Mouse (Mus musculus) cerebellum, postnatal 4 days (tissue): ENCODE results near the gene Smg6.

Source experiments
- DNase-seq, 2 experiments: peaks; one replicate each; pipeline ENCODE4 v3.0.0; 2022; ENCODE audit warnings: low spot score in 2 of 2, mixed read lengths in 1 of 2

The Smg6 gene

DNA sequence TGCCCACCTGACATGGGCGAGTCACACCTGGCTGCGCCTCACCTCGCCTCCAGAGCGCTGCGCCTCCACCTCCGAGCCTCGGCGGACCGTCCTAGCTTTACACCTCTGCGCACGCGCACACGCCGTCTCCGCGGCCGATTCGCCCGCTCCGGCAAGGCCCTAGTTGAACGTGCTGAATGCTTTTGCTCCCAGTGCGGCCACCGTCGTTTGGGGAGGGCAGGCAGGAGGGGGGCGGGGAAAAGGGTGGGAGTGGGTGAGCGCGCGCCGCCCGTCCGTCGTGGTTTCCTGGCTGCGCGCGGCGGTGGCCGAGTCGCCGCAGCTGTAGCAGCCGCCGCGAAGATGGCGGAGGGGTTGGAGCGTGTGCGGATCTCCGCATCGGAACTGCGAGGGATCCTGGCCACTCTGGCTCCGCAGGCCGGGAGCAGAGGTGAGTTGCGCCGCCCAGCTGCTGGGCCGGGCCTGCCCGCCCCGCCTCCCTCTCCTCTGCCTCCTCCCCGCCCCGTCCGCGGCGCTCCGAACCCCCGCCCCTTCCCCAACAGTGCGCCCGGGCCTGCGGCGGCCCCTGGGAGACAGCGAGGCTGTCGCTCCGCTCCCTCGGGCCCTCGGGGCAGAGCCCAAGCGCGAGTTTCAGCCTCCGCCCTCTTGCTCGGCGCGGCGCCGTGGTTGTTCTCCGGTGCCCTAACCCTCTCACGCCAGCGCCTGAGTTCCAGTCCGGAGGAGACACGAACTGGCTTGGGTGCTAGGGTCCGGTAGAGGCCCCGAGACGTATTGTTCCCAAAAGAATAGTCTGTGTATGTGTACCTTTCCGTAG is at the start of gene Smg6, which contains the start of gene Srr:
Gene Smg6, plus strand, starts transcription at position 247 of the 811 bp plus-strand sequence.
Gene Srr, minus strand, starts transcription at position 372 of the 811 bp plus-strand sequence.
- peak; percentile 83 to 94 for DNase-seq

DNA sequence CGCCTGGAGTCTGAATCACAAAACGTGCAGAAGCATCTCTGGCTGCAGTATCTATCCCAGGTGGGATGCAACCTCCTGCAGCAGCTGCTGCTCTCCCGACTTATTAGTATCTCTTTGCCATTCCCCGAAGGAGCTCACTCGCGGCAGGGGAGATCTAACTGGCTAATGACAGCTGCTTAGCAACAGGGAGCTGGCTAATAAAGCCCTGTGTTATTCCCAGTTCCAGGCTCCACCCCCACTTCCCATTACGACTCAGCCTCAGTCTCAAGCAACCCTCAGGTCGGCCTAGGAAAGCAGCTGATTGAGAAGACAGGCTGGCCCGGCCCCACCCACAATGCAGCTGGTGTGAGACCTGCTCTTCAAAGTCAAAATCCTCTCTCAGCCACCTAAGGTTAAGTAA is 48.8 kb upstream of the Smg6 start:
- peak in 1 of 2 experiments; percentile 66 for DNase-seq

DNA sequence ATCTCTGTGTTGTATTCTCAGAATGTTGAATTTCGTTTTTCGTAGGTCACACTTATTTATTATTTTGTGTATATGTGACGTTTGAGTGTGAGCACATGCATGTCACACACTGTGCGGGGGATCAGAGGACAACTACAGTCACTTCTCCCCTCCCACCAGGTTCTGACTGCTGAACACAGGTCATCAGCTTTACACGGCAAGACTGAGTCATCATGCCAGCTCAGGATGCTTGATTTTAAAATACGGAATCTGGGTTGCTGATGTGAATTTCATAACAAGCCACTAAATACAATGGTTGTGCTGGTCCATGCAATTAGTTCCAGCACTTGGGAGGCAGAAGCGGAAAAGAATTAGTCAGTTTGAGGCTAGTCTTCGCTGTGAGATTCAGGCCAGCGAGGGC is 44.6 kb upstream of the Smg6 start:
- DNase-seq, result no peak

DNA sequence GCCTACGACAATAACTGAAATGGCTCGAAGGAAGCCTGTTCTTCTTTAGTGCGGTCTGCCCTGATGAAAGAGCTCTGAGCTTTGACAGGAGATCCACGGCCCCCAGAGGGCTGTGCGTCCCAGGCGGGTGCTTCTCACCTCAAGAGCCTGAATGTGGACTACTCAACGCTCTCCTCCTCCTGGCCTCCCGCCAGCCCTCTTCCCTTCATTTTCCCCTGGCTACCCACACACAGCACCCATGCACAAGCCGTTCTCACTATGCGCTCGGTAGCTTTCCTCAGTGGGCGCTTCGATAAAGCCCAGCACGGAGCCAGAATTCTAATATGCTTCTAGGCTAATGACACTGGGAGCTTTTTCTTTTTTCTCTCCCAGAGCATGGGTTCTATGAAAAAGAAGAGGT is 43.6 kb upstream of the Smg6 start:
- no peak for DNase-seq

DNA sequence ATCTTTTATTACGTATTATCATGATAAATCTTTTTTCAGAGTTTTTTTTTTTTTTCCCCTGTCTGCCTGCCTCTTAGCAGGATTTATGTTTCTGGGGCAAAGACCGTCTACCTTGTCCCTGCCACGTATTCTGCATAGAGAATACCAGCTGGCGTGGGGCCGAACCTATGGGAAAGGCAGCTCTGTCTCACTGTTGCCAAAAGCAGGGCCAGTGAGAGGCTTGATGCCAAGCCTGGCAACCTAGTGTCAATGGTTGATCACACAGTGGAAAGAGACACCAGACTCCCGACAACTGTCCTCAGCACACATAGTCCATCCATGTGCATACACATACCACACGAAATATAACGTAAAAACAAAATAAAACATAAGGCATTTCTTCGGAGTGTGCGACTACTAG is 42.5 kb upstream of the Smg6 start:
- peak in 1 of 2 experiments; percentile 71 for DNase-seq

DNA sequence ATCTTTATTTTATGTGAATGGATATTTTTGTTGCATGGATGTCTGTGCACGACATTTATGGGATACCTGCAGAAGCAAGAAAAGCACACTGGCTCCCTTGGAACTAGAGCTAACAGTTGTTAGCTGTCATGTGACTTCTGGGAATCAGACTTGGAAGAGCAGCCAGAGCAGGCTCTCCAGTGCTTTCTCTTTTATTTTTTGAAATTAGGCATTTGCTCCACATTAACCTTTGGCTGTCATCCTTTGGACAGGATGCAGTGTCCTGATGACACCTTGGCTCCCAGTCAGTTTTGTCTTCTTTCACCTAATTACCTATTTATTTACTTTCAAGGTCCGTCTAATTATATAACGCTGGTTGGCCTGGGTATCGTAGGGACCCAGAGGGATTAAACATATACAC is 31.0 kb upstream of the Smg6 start:
- no peak for DNase-seq

DNA sequence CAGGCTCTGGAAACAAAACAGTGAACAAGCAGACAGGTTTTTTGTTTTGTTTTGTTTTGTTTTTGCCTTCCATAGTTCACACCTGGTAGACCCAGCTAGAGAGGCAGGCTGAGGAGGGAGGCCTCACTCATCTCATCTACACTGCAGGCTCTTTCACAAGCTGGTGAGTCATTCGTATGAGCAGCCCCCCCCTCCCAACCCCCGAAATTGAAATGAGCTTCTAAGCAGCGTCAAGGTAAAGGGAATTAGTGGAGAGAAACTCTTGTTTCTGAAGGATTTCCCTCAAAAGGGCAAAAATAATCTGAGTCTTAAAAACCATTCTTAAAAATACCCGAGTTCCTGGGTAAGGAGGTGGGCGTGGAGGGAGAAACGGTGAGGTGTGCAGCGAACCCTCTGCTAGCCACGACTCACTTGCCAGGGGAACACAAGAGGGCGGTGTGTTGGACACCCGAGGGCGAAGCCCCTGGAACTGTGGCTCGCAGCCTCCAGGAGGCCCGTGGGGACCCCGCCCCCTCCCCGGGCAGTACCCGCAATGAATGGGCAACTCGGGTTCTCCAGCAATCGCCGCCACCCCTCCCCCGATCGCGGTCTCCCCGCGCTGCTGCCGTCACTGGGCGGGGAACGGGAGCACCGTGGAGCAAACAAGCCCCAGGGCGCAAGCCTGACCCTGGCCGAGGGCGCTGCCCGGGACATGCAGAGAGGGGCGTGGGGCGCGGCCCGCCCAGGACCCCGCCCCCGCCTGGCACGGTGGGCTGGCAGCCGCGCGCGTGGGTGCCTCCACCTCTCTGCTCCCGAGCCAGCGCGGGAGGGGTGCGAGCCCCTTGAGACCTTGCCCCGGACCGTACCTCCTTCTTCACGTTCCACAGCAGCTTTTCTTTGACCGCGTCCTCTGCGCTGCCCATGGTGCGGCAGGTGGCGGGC is 29.4 kb upstream of the Smg6 start:
- DNase-seq, result peak; percentile 40 to 54

DNA sequence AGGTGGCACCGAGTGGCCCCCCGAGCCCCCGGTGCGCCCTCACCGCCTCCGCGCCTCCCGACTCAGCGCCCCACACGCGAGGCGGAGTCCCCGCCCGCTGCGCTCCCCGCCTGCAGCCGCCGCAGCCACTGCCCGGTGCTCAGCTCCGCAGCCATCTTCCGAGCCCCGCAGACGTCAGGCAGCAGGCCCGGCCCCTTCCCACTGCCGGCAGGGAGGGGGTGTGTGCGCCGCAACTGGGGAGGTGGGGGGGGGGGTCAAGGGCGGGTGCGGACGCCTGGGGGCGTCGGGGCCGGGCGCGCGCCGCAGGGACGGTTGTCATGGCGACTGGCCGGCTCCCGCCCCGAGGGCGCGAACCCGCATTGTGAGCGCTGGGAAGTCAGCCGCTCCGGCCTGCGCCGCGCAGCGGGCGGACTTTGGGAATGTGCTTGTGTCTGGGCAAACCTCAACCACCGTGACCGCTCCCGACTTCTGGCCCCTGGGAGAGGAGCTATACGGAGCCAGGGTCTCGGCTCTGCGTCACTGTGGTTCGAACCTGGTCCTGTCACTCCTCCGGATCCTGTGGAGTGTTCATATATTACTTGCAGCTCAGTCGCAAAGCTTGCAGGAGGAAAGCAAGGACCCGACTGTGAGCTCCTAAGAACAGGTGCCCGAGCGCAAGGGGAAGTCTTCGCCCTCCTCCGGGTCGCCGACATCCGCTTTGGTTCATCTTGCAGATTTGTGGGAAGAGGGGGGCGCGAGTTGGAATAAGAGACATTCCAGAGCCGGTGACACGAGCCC is 28.5 kb upstream of the Smg6 start, which contains the start of gene Sgsm2:
Gene Sgsm2, minus strand, starts transcription at position 160 of the 777 bp plus-strand sequence.
- peak; percentile 41 to 67 for DNase-seq

DNA sequence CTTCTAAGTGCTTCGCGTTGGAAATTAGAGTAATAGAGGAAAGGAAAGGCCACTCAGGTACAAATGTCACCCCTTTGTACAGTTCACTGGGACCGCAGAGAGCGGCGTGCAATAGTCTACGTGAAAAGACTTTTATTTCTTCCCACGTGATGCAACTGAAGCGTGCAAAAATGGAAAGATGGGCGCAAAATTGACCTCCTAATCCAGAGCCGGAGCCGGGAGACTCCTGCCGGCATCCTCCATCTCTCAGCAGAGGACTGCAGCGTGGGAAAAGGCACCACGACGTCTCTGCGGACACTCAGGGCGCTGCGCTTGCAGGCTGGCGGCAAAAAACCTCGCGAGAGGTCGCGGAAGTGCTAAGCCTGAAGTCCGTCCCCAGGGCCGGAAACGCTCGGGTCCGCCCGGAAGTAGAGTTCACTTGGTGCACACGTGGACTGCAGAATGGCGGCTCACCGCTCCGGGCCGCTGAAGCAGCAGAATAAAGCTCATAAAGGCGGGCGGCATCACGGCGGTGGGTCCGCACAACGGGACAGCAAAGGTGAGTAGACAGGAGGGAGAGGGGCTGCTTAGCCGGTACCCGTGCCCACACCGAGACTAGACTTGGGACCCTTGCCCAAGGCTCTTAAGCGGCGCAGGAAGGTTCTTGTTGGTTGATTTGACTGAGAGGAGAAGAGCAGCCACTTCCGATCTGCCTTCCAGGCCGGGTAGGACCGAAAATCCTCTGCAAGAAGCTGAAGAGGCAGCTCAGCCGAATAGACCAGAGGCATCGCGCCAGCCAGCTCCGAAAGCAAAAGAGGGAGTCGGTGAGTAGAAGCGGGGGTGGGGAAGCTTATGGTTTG is 27.7 kb upstream of the Smg6 start, which contains the start of gene Tsr1:
Gene Tsr1, plus strand, starts transcription at position 394 of the 839 bp plus-strand sequence.
- peak; percentile 83 to 87 for DNase-seq

DNA sequence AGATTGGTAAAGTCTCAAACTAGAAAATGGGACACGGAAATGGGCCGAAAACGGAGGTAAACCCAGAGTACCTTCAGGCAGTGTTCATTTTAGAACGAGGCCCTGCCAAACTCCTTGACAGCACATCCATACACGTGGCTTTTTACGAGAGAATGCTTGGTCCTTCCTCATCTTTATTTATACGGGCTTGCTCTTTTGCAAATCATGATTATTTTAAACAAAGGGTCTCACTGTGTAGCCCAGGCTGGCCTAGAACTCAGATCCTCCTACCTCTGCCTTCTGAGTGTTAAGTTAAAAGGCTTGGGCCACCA is 27.2 kb upstream of the Smg6 start:
- no peak for DNase-seq

DNA sequence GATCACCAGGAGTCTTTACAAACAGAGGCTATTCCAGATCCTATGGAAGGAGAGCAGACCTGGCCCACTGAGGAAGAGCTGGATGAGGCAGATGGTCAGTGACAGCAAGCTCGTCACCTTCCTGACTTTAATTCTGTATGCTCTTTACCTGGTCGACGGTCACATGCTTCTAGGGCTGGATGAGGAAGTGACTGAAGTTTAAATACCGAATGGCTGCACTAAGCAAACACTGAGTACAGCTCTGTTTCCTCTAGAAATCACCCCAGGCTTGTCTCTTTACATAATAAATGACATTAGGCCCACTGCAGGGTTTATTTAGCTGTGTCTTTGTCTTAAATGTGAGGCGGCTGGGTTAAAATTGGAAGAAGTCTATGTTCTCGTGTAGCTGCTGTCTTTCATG is 24.1 kb upstream of the Smg6 start:
- no peak for DNase-seq

DNA sequence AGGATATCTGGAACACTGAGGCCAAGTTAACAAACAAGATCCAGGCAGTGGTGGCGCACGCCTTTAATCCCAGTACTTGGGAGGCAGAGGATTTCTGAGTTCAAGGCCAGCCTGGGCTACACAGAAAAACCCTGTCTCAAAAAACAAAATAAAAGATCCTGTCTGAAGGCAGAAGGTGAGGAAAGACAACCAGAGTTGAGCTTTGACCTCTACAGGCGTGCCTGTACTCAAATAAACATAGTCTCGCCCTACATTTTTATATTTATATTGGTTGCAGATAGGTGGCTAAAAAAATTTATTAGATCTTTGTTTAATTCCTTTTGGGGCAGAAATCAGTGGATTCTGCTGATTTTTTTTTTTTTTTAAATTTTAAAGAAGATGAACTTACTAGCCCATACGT is 23.2 kb upstream of the Smg6 start:
- no peak for DNase-seq

DNA sequence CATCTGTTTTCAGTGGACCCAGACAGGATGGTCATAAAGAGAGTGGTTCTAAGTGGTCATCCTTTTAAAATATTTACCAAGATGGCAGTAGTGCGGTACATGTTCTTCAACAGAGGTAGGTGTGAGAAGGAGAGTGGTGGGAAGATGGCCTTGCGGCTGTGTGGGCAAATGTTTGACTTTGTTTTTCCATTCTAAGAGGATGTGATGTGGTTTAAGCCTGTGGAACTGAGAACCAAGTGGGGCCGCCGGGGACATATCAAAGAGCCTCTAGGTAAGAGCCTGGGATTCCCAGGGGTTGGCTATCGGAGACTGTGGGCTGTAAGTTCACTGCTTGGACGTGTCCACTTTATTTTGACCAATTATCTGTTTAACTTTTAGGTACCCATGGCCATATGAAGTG is 17.8 kb upstream of the Smg6 start:
- no peak for DNase-seq

DNA sequence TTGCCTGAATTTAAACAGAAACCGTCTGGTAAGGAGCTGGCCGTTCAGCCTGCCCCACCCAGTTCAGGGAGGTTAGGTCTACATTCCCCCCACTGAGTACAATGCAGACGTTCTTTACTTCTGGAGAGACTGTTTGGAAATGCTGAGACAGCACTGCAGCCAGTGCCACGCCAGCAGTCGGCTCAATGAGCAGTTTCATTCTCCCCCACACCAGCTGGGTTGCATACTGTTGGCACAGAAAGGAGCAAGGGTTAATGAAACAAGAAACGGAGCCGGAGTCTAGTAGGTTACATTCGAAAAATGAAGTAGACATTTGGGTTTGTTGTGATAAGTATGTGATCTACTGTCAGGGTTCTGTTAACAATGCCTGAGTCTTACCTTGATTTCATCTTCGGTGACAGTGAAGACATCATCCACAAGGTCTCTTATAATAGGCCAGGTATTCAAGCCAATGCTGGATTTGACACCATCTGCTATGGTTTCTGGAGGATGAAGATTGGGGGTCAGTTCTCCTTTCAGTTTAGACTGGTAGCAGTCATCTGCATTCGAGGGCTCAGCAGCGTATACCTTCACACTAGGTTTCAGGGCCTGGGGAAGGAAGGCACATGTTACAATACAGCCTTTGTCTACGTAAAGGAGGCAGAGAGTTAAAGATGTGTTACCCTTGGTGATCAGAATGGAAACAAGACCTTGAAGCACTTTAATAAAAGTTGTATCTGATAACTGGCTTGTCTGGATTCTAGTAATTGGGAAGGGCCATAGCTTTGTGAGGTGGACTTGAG is 16.8 kb upstream of the Smg6 start:
- DNase-seq, result peak in 1 of 2 experiments; percentile 13

DNA sequence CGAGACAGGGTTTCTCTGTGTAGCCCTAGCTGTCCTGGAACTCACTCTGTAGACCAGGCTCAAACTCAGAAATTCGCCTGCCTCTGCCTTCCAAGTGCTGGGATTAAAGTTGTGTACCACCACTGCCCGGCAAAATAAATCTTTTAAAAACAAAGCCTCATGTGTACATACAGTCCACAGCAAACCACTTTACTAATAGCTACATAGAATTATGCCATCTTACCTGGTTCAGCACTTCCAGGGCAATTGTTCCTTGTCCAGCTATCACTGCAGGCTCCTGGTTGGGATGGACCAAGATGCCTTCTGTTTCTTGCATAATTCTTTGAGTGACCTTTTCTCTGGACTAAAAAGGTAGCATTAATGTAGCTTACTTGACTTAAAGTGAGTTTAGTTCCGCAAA is 15.6 kb upstream of the Smg6 start:
- DNase-seq, result no peak

DNA sequence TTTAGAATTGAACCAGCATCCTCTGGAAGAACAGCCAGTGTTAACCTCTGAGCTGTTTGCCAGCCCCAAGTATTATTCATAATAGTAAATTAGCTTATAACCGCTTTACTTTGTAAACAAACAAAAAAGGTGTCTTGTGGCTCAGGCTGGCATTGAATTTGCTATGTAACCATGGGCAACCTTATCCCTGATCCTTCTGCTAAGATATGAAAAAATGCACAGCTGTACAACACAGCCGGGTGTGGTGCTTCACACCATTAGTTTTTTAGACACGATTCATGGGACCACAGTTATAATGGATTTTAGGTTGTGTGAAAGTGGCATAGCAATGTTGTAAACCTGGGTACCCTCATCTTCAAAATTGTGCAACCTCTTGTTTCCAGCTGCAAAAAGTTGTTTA is 13.1 kb upstream of the Smg6 start:
- no peak for DNase-seq

DNA sequence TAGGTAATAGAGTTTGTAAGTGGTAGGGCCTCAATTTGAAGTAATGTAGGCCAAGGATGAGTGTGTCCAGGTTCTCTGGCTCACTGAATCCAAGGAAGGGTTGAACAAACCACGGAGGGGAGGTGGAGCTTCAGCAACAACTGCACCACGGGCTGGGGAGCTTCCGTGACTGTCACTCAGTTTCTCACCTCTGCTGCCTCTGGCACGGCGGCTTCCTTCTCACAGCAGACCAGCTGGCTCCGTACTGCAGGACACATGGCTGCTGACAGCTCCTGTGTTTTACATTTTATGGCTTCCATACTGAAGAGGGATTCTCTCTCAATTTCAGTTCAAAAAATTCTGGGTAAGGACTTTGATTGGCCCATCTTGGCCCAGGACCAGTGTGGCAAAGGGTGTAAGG is 6.4 kb upstream of the Smg6 start:
- no peak for DNase-seq

DNA sequence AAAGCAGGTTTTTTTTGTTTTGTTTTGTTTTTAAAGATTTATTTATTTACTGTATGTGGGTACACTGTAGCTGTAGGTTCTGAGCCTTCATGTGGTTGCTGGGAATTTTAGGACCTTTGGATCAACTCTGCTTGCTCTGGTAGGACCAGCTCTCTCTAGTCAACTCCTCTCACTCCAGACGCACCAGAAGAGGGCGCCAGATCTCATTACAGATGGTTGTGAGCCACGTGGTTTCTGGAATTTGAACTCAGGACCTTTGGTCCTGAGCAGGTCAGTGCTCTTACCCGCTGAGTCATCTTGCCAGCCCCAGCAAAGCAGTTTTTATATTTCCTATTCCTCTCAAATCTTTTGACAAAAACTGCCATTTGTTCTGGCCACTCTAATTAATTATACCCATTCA is 1.5 kb upstream of the Smg6 start:
- no peak for DNase-seq

DNA sequence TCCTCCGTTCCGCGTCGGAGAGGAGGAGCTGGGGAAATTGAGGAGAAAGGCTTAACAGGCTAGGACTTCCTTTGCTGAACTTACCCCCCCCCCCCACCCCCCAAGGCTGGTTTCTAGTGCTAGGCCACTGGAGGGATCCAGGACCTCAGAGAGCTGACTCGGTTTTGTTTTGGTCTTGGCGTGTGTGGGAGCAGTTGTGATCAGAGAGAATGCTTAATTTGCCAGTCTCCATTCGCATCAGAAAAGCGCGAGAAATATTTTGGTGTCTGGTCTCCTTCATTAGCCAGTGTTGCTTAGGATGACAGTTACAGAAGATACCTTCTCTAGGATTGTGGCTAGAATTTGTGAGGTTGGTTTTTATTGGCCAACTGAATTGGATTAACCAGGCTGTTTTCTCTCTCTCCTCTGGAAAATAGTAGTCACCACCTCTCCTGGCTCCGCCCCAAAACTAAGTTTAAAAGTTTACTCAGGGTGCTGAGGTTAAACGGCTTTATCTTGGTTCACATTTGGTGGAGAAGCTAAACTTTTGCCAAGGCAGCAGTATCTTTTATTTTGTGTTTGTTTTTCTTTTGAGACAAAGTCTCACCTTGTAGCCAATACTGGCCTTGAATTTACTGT is 874 bp downstream of the Smg6 start:
- DNase-seq, result no peak

DNA sequence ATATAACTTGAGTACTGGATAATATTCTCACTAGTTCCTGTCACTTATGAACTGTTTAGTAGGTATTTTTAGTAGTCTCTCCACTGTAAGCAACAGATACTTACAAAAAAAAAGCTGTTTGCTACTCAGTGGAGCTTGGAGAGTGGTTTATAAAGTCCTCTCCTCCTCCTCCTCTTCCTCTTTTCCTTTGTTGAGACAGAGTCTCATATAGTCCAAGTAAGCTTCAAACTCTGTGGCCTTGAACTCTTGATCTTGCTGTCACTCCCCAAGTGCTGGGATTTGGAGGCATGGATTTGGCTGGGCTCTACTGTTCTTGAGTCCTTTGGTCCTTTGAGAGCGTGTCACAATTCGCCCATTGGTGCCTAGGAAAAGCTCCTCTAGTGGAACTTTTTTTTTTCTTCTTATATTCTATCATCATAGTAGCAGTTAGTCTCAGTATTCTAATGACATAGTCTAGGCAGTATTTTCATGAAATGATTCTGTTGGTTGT is 1.7 kb downstream of the Smg6 start:
- no peak for DNase-seq
